Mouse (Mus musculus) brain, embryonic 14.5 days (tissue): ENCODE measurements around the gene Pou2f2. TPM values are rescaled to one million over a fixed set of nuclear protein-coding genes. Genes with fewer than 3 reads are reported as not detected.

Experiments
- DNase-seq: peaks from one replicate; pipeline ENCODE4 v3.0.0-alpha.2; 2011; ENCODE audit warnings: low read depth
- CTCF ChIP-seq: fragments of 200-500 bp; IDR thresholded peaks from 2 replicates; pipeline ENCODE4 v1.5.1; 2012; ENCODE audit warnings: inconsistent platforms, mild to moderate bottlenecking, moderate library complexity, borderline replicate concordance; ENCODE audit not compliant: insufficient read depth, insufficient read length; ENCODE audit errors: extremely low read depth
- POLR2A ChIP-seq: fragments of 200-500 bp; IDR thresholded peaks from 2 replicates; pipeline ENCODE4 v1.6.1; 2012; ENCODE audit warnings: mild to moderate bottlenecking, inconsistent platforms, borderline replicate concordance; ENCODE audit not compliant: poor library complexity, insufficient read depth, insufficient read length, severe bottlenecking; ENCODE audit errors: extremely low read depth
- polyA plus RNA-seq: library from polyadenylated mRNA; depleted of rRNA; stranded (reverse); fragments of >200 nt; gene quantifications from 2 replicates; pipeline ENCODE4 v1.2.3, GENCODE M21; 2012

The Pou2f2 gene
- polyA plus RNA-seq, 1 experiment = 57.5 TPM

DNA sequence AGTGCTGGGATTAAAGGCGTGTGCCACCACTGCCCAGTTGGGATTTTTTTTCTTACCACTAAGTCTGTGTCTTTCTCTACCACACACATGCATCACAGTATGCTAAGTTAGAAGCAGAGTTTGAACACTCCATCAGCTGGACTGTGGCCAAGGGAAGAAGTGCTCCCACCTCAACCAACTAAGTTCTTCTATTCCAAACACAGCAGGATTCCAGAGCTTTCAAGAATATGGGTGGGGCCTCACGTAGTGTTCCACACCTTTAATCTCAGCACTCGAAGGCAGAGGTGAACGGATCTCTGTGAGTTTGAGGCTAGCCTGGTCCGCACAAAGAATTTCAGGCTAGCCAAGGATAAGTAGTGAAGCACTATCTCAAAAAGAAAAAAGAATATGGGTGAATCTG lies 13.4 kb downstream of the Pou2f2 start:
- TF ChIP-seq CTCF (no peak), POLR2A (no peak)
- DNase-seq = no peak

DNA sequence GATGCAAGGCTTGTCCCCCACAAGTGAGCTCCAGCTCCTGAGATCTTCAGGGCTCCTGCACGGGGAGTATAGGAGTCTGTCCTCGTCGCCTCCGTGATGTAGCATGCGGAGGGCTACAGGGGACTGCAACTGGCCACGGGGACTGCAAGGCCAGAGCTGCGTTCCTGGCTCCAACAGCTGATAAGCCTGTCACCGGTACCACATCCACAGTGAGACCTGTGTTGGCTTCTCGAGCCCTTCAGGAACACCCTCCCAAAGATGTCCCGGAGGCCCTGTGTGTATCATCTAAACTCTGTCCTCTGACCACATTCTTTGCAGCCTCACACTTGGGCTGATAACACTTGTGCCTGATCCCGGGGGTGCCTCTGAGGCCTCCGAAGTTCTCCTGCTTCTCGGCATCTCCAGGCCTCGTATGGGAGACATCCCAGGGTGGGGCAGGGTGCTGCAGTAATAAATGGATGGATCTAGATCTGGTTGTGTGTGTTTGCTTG lies 23.3 kb downstream of the Pou2f2 start:
- no peak for DNase-seq
- TF ChIP-seq POLR2A = no peak
- TF ChIP-seq CTCF = no peak

DNA sequence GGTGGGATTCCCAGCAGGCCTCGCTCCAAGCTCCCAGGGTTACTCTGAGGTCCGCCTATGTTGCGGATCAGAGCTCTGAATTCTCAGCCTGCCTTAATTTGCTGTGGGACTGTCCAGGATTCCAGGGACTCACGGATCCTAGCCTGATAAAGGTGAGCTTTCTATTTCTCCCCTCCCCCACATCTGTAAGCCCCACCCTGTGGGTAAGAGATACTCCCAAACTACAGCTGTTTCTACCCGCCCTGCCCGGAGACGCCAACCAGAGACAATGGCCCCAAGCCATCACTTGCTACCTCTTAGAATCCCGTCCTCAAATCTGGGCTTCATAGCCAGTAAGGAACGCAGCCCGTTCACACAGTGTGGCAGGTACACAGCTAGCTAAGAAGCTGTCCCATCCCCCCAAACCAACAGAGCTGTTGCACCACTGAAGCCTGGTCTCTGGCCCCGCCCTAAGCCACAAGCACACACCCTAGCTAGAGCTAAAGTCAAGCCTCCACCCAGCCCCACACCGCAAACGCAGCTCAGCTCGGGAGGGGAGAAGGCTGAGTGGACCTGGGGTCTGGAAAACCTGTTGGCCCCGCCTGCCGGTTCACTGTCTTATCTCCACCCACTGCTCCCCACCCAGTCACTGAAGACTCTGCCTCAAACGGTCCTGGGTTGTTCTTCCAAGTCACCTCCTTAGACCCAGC lies 23.9 kb downstream of the Pou2f2 start:
- TF ChIP-seq CTCF = no peak
- TF ChIP-seq POLR2A = no peak
- no peak for DNase-seq

DNA sequence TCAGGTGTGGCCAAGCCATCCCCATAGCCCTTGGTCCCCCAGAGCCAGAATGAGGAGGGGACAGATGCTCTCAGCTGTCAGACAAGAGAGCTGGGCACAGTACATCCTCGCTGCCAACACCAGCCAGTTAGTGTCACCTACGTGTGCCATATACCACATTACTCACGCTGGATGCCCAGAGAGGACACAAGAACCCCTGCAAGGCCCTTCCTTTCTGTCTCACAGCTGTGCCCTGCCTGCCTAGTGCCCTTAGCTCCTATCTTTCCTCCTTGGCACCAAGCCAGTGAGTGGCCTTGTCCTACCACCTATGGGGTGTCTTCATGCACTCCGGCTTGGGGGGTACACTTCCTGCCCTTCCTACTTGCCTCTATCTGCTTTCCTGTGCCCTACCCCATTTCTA lies 24.9 kb downstream of the Pou2f2 start:
- DNase-seq = peak; percentile 55
- no peak for TF ChIP-seq CTCF
- no peak for TF ChIP-seq POLR2A

DNA sequence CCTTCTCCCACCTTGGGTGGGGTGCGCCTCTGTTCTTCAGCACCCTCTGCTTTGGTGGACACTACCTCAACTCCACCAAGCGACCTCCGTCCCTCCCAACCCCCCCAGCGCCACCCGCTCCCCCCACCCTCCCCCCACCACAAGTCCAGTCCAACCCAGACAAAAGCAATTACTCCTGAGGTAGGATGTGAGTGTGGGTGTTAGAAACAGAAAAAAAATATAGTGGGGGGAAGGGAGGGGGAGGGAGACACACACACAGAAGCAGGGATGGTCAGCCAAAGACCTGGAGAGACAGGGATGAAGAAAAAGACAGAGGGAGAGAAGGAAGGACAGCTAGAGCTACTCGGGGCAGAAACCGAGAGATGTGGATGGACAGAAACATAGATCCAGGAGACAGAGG lies 25.7 kb downstream of the Pou2f2 start:
- TF ChIP-seq CTCF = no peak
- TF ChIP-seq POLR2A = no peak
- DNase-seq = peak; percentile 65

DNA sequence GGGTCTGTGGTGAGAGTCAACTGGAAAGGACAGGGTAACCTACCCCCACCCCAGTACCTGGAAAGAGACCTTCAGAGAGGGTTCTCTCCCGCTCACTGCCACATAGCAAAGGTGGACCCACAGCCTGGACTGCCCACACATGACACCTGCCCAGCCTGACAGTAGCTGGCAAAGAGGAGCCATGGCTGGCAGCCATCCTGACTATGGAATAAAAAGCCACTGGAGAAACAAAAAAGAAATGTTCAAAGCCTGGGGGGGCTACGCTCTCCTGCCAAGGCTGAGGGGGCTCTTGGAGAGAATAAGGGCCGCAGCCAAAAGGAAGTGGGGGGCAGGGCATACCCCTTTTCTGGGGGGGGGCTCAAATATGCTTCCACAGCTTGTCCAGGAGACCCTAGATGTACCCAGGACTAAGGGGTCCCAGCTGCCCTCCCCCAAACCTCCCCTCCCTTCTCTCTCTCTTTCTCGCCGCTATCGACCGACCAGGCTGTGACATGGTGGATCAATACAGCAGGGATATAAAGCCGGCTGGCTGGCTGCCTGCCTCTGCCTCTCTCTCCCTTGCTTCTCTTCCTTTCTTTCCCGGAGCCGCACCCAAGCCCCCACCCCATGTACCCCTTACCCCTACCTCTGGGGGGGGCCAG lies 27.5 kb downstream of the Pou2f2 start:
- TF ChIP-seq CTCF (no peak), POLR2A (no peak)
- DNase-seq = peak; percentile 79

DNA sequence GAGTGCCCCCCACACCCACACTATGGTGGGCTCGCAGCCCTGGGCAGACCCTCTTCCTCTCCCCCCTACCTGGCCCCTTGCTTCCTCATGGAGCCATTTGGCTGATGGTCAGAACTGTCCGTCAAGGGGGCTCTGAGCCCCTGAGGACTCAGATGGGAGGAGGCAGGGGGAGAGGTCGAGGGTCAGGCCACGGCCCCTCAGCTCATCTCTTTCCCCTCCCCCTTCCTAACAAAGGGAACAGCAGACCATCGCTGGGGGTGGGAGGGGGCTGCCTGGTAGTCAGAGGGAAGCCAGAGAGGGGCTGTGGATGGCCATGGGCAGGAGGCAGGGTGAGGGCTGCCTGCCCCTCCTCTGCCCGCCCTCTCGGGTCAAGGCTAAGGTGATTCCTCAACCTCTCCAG lies 28.5 kb downstream of the Pou2f2 start:
- TF ChIP-seq CTCF = no peak
- TF ChIP-seq POLR2A = no peak
- DNase-seq = peak; percentile 39

DNA sequence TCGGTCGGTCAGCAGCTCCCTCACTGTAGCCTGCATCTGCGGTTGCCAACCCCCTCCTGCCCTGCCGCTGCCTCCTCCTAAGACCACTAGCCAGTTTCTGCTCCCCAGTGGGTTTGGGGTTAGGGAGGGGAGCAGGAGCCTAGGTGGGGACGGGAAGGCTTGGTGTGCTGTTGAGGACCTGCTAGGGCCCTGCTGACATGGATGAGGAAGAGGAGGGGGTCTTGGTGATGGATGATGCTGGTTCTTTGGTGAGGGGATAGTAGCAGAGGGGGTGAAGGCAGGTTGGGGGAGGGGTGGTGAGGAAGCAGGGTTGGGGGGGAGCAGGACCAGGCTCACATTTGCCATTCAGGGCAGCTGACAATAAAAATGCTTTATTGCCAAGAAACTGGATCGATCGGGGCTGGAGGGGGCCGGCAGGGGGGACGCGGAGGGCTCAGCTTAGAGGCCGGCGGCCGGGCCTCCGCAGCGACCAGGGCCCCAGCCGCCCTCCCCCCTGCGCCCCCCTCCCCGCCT lies 29.3 kb downstream of the Pou2f2 start:
- TF ChIP-seq POLR2A = no peak
- no peak for TF ChIP-seq CTCF
- peak; percentile 69 for DNase-seq

DNA sequence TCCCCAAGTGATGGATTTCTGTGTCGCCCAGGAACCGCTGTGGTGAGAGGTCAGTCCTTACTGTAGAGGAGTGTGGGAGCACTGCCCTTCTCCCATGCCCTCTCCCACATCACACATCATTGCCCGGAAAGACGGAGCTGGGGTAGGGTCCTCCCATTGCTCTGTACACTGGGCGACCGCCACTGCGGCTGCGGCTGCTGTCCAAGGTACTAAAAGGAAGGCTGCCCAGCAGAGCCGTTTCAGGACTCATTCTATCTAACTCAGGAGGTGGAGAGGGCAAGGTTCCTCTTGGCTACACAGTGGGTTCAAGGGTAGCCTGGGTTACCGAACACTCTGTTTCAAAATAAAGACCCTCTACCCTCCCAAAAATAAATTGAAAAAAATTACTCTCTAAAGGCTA lies 33.6 kb downstream of the Pou2f2 start:
- no peak for TF ChIP-seq POLR2A
- no peak for TF ChIP-seq CTCF
- no peak for DNase-seq

DNA sequence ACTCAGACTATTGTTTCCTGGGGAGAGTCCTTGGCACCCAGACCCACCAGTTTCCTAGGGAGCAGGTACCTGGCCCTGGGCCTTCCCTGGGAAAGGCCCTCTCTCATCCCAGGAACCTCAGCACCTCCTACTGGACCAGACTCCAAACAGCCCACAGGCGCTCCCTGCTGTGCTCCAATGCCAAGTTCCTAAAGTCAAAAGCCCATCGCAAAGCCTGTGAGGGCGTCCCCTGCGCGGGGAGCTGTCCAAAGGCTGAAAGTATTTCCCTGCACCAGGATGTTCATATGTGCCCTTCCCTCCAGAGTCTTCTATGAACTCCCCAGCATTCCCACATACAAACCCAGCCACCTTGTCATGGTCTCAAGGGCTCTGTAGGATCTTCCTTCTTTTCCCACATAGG lies 37.8 kb downstream of the Pou2f2 start:
- TF ChIP-seq POLR2A = no peak
- DNase-seq = no peak

DNA sequence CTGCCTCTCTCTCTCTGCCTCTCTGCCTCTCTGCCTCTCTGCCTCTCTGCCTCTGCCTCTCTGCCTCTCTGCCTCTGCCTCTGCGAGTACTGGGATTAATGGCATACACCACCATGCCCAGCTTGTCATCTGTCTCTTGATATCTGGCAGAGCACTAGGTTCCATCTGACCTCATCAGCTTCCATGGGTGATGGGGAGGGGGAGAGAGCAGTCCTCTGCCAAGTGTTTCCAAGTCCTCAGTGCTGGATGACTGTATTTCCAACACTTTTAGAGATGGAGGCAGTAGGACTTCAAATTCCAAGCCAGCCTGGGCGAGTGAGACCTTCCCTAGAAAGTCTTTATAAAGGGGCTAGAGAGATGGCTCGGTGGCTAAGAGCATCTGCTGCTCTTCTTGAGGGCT lies 42.0 kb downstream of the Pou2f2 start:
- peak; percentile 32 for DNase-seq
- TF ChIP-seq POLR2A (no peak), CTCF (no peak)
